Mouse (Mus musculus): Measurements from ENCODE around the gene Klhl22. TPM values are rescaled to one million over a fixed set of nuclear protein-coding genes. Genes with fewer than 3 reads are reported as not detected.

Gene Klhl22
- polyA plus RNA-seq, 1 experiment from 2014 or later, result 53.4 TPM

DNA sequence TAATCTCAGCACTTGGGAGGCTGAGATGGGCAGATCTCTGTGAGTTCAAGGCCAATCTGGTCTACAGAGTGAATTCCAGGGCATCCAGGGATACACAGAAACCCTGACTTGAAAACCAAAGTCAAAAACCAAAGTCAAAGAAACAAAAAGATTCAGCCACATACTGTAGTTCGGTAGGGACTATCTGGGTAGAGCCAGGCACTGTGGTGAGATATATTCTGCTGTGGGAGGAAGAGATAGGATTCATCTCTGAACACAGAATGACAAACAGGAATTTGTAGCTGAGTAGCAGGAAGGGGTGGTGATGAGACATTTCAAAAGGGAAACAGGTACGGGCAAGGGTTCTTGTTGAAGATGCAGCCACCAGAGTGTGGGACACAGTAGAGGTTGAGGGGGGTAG, 68.8 kb downstream of the Klhl22 start:
- Histone ChIP-seq H3K9me3 (replicated peaks) (no peaks in the 10 kb centered on the region), H3K4me2 (no peak overlapping the region), H3K27me3 (peaks cover 46% of the 10 kb centered on the region), H3K27ac (no peak overlapping the region), H3K4me1 (peaks cover 5% of the 10 kb centered on the region), H3K36me3 (ENCODE audit: poor library complexity, severe bottlenecking) (no peaks in the 10 kb centered on the region), H3K9ac (0 out of 2 replicates have a peak overlapping the region, but pooled peaks have one; percentile 9), H3K4me3 (no peak overlapping the region)
- no peak for ATAC-seq
- 81% methylated on average over 2 of the region's 2 CpGs for WGBS

DNA sequence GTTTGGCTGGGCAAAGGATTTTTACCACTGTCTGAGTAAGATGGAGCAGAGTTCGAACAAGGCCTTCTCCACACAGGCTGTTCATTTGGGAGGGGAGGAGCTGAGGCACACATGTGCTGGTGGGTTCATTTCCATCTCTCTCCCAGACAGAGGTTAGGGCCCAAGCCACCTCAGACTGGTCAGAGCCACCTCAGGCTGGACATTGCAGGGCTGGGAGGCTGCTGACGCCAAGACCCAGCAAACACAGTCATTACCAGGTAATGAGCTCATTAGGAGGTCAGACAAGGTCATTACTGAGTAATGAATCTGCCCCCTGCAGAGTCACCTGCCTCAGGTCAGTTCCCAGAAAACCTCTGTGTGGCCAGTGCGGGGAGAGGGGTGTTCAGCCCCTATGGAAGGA, 69.4 kb downstream of the Klhl22 start:
- Histone ChIP-seq H3K36me3 (ENCODE audit: poor library complexity, severe bottlenecking) (no peaks in the 10 kb centered on the region), H3K27me3 (peaks cover 52% of the 10 kb centered on the region), H3K9ac (no peak overlapping the region), H3K9me3 (replicated peaks) (no peaks in the 10 kb centered on the region), H3K4me1 (peaks cover 9% of the 10 kb centered on the region), H3K4me3 (no peak overlapping the region), H3K4me2 (no peak overlapping the region), H3K27ac (no peak overlapping the region)
- WGBS, result 41% methylated on average over 3 of the region's 3 CpGs
- ATAC-seq, result no peak

DNA sequence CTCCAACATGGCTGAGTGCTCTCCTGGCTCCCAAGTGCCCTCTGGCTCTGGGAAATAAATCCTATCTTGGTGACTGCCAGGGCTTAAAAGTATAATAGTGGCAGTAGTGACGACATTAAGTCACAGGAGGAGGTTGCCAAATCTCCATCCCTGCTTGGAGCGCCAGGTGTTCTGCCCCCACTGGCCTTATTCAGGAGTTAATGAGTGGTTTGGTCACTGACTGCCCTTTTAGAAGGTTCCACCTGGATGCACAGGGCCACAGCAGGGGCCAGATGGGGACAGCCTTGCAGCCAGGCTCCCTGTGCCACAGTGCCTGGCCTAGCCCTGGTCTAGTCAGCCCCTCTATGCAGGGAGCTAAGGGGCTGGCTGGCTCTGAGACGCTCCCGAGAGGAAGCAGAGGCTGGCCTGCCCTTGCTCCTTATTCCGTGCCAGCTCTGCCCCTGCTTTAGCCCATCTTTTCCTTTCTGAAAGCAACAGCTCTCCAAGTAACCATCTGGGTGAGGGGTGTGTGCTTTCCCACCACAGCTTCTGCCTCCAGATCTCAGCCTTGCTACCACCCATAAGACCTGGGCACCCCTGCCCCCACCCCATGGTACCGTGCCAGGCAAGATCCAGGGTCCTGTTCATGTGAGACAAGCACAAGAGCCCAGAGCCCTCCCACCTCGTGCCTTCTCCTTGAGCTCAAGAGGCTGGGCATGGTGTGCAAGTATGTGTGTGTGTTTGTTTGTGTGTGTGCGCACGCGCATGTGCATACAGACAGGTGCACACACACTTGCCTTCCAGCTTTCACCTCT, 71.2 kb downstream of the Klhl22 start:
- no peak overlapping the region for H3K9ac ChIP-seq
- no peak for ATAC-seq

DNA sequence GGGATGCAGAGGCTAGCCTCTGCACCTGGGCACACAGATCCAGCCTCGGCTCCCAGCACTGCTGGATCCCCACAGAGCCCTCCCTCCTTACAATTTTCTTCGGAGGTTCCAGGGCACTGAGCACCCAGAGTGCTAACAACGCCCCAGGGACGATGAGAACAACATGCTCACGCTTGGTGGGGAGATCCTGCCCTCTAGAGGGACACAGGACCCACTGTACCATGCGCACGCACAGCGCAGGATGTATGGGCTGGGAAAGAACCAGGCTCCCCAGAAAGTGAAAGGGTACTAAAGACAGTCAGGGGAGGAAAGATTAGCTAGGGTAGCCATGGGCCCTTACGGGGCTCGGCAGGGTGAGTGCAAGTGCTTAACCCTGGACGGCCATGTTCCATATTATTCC, 72.4 kb downstream of the Klhl22 start:
- ATAC-seq, result no peak
- H3K9ac ChIP-seq, result no peak overlapping the region
- peaks cover 77% of the 10 kb centered on the region for H3K27me3 ChIP-seq
- no peak overlapping the region for H3K4me3 ChIP-seq
- H3K36me3 ChIP-seq (ENCODE audit: poor library complexity, severe bottlenecking), result no peaks in the 10 kb centered on the region
- peaks cover 14% of the 10 kb centered on the region for H3K4me1 ChIP-seq
- 10% methylated on average over 11 of the region's 11 CpGs for WGBS
- H3K4me2 ChIP-seq, result no peak overlapping the region
- H3K27ac ChIP-seq, result no peak overlapping the region
- H3K9me3 ChIP-seq (replicated peaks), result no peaks in the 10 kb centered on the region

More for the DNA sequence above, 71.2 kb downstream of the Klhl22 start:
- H3K4me2 ChIP-seq, result no peak overlapping the region
- H3K9me3 ChIP-seq (replicated peaks), result no peaks in the 10 kb centered on the region
- 51% methylated on average over 10 of the region's 10 CpGs for WGBS
- no peaks in the 10 kb centered on the region for H3K36me3 ChIP-seq (ENCODE audit: poor library complexity, severe bottlenecking)
- H3K4me3 ChIP-seq, result no peak overlapping the region
- peaks cover 14% of the 10 kb centered on the region for H3K4me1 ChIP-seq
- peaks cover 67% of the 10 kb centered on the region for H3K27me3 ChIP-seq
- H3K27ac ChIP-seq, result no peak overlapping the region

DNA sequence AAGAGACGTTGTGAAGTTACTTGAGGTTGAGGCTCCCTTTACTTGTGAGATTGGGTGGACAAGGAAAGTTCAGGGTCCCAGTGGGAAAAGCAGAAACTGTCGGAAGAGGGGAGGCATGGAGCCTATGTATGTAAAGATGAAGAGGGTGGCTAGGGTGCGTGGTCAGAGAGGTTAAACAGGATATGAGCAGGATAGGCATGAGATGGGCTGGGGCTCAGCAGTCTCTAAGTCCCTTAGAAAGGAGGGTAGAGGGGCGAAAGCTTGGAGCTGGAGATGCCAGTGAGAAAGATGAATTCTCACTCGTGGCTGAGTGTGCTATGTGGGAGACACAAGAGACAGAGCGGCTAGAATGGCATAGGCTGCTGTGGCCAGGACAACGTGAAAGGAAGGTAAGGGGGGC, 73.4 kb downstream of the Klhl22 start, which contains the start of gene B830017H08Rik:
B830017H08Rik (plus strand) TSS at position 301 of the 400 bp plus-strand sequence.
- Histone ChIP-seq H3K27ac (peak within 1 kb of the TSS; percentile 52), H3K9me3 (replicated peaks) (no peaks in the 10 kb centered on the region), H3K4me2 (peak within 1 kb of the TSS; percentile 84), H3K27me3 (peaks cover 86% of the 10 kb centered on the region), H3K36me3 (ENCODE audit: poor library complexity, severe bottlenecking) (no peaks in the 10 kb centered on the region), H3K4me3 (peak within 1 kb of the TSS; percentile 55), H3K9ac (peak within 1 kb of the TSS; percentile 67), H3K4me1 (peaks cover 14% of the 10 kb centered on the region)
- 18% methylated on average over 7 of the region's 7 CpGs for WGBS
- peak; percentile 9; the same call in 1 of the 2 replicates for ATAC-seq

DNA sequence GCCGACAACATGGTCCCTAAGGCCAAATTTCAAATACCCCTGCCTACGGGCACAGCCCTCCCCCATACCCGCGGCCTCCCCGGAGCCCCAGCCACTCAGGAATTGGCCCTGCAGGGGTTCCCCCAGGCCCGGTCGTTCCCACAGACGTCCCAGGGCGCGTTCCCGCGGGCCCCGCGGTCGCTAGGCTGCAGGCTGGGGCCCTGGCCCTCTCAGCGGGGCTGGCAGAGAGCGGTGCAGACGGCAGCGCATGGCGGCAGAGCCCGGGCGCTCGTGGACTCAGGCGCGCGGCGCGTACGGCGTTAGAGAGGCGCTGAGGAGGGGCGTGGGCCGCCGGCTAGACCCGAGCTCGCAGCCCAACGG, 73.9 kb downstream of the Klhl22 start:
- Histone ChIP-seq H3K27ac (peak overlapping the region; percentile 52), H3K9me3 (replicated peaks) (no peaks in the 10 kb centered on the region), H3K9ac (peak overlapping the region; percentile 67), H3K4me3 (peak overlapping the region; percentile 55), H3K27me3 (peaks cover 86% of the 10 kb centered on the region), H3K4me2 (peak overlapping the region; percentile 84), H3K36me3 (ENCODE audit: poor library complexity, severe bottlenecking) (peaks cover under 1% of the 10 kb centered on the region; the same call in 1 of the 2 replicates), H3K4me1 (peaks cover 14% of the 10 kb centered on the region)
- peak; percentile 79 for ATAC-seq
- under 1% methylated on average over 30 of the region's 37 CpGs for WGBS

DNA sequence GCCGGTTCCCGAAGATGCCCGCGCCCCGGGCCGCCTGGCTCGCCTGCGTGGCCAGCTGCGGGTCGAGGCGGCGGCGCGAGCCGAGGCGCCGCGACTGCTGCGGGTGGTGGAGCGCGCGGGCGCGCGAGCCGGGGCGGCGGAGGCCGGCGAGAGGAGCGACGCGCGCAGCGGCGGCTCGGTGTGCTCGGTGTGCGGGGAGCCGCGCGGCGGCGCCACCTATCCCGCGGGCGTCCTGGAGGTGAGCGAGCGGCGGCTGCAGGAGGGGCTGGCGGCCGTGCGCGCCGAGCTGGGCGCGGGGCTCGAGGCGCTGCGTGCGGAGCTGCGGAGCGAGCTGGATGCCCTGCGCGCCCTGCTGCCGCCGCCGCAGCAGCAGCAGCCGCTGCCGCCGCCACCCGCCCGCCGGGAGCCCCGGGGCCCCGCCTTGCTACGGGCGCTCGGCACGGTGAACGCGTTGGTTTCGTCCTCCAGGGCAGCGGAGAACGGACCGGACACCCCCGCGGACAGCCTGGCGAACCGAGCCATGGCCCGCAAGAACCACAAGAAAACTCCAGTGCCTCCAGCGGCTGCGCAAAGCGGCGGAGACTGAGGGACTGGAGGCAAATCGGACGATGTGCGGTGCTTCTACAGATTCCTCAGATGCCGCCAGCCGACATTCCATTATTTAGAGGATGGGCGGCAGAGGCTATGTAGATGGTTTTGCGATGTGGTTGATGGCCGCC, 74.4 kb downstream of the Klhl22 start:
- Histone ChIP-seq H3K36me3 (ENCODE audit: poor library complexity, severe bottlenecking) (peaks cover 6% of the 10 kb centered on the region; the same call in 1 of the 2 replicates), H3K27me3 (peaks cover 86% of the 10 kb centered on the region), H3K4me2 (peak overlapping the region; percentile 84), H3K9ac (peak overlapping the region; percentile 67), H3K4me1 (peaks cover 14% of the 10 kb centered on the region), H3K9me3 (replicated peaks) (no peaks in the 10 kb centered on the region), H3K27ac (peak overlapping the region; percentile 52), H3K4me3 (peak overlapping the region; percentile 55)
- under 1% methylated on average over 36 of the region's 103 CpGs for WGBS
- peak; percentile 77 for ATAC-seq

DNA sequence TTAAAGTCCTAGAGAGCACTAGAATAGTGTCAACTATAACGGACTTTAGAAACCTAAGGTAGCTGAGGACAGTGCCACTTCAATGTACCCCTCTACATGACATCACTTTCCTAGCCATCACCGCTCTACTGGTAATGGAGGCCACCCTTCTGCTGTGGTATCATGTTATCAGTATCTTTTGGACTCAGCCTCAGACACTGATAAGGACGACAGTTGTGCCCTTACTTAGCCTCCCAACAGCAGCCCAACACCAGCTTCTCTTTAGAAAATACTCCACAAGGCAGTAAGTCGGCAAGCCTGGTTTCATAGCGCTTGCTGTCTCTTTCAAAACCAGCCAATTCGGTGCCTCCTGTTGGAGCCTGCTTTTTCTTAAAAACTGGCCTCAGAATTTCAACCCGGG, 75.1 kb downstream of the Klhl22 start:
- Histone ChIP-seq H3K9ac (no peak overlapping the region; the same call in 1 of the 2 replicates), H3K36me3 (ENCODE audit: poor library complexity, severe bottlenecking) (peaks cover 7% of the 10 kb centered on the region; the same call in 1 of the 2 replicates), H3K4me1 (peaks cover 14% of the 10 kb centered on the region), H3K27me3 (peaks cover 82% of the 10 kb centered on the region), H3K9me3 (replicated peaks) (no peaks in the 10 kb centered on the region), H3K4me3 (peak overlapping the region; percentile 55), H3K27ac (no peak overlapping the region), H3K4me2 (peak overlapping the region; percentile 84)
- no peak for ATAC-seq
- WGBS, result 50% methylated on average over 7 of the region's 7 CpGs

DNA sequence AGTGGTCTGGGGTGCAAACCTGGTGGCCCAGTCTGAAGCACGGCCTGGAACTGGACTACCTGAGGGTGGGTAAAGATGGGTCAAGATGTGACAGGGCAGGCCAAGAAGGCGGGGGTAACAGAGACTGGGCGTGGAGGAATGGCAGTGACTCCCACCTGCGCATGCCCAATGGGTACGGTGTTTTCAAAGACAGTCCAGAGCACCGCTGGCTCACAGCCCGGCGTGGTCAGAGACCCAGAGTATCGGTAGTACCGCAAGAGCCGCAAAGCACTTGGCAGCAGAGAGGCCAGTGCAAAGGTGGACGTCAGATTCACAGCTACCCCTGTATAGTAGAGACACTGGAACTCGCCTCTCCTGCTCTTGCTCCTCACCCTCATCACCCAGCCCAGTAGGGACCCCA, 76.1 kb downstream of the Klhl22 start:
- WGBS, result 49% methylated on average over 13 of the region's 13 CpGs
- no peak overlapping the region for H3K4me2 ChIP-seq
- no peak overlapping the region for H3K9ac ChIP-seq
- no peak for ATAC-seq
- no peaks in the 10 kb centered on the region for H3K9me3 ChIP-seq (replicated peaks)
- no peak overlapping the region for H3K27ac ChIP-seq
- H3K36me3 ChIP-seq (ENCODE audit: poor library complexity, severe bottlenecking), result peaks cover 13% of the 10 kb centered on the region
- peaks cover 72% of the 10 kb centered on the region for H3K27me3 ChIP-seq
- H3K4me1 ChIP-seq, result peaks cover 14% of the 10 kb centered on the region
- H3K4me3 ChIP-seq, result no peak overlapping the region

DNA sequence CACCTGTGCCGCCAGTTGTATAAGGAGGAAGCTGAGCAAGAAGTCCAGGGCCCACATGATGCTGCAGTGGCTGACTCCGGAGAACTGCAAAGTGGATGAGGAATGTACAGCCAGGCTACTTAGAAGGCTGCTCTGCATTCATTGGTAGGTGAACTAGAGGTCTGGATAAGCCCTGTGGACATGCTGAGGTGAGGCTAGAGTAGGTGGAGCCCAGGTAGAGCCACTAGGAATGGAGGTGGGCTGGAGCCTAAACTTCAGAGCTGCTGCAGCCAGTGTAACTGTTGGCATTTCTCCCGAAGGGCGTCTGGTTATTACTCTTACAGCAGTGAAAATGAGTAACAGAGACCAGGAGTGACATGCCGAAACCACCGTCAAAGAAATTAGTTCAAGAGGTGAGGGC, 78.6 kb downstream of the Klhl22 start, which contains the start of gene Car15:
Car15 (minus strand) TSS at position 314 of the 400 bp plus-strand sequence.
- ATAC-seq, result no peak
- no peak within 1 kb of the TSS for H3K9ac ChIP-seq
- H3K27ac ChIP-seq, result no peak within 1 kb of the TSS
- H3K27me3 ChIP-seq, result peaks cover 47% of the 10 kb centered on the region
- 87% methylated on average over 6 of the region's 6 CpGs for WGBS
- H3K4me3 ChIP-seq, result no peak within 1 kb of the TSS
- peaks cover 39% of the 10 kb centered on the region for H3K36me3 ChIP-seq (ENCODE audit: poor library complexity, severe bottlenecking)
- peaks cover 11% of the 10 kb centered on the region for H3K4me1 ChIP-seq
- H3K4me2 ChIP-seq, result no peak within 1 kb of the TSS
- no peaks in the 10 kb centered on the region for H3K9me3 ChIP-seq (replicated peaks)

DNA sequence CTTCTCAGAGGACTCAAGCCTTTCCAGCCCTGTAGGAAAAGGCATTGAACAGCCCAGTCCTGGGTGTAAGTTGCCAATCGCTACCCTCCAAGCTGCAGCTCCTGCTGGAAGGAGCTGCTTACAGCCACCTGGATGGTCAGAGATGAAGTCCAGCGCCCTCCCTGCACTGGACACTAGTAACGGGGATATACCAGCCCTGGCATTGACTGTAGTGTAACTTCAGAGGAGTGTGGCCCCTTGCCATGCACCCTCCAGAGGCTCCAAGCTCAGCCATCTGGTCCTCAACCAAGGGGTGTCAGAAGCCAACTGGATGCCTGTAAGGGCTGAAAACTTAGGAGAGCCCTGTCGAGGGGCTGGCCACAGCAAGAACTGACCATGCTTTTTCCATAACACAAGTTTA, 80.6 kb downstream of the Klhl22 start:
- Histone ChIP-seq H3K9me3 (replicated peaks) (no peaks in the 10 kb centered on the region), H3K9ac (no peak overlapping the region), H3K4me3 (no peak overlapping the region), H3K27me3 (peaks cover 27% of the 10 kb centered on the region), H3K27ac (no peak overlapping the region), H3K4me1 (no peaks in the 10 kb centered on the region), H3K36me3 (ENCODE audit: poor library complexity, severe bottlenecking) (peaks cover 58% of the 10 kb centered on the region), H3K4me2 (no peak overlapping the region)
- 89% methylated on average over 4 of the region's 4 CpGs for WGBS
- no peak for ATAC-seq

DNA sequence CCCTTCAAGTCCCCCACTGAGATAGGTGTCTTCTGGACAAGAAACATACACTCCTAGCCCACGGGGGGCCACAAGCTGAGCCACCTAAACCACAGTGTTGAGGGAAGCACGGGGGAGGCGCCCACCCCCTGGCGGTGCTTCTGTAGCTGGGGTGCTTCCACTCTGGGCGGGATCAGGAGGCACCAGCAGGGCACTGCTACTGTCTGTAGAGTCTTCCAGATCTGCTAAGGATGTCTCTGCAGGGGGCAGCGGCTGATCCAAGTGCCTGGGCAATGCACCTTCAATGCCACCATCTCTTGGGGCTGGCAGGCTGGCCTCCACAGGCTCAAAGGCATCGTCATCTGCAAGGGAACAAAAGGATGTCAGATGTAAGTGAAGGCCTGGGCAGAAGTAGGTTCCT, 83.0 kb downstream of the Klhl22 start:
- WGBS, result 94% methylated on average over 7 of the region's 7 CpGs
- peaks cover 83% of the 10 kb centered on the region for H3K36me3 ChIP-seq (ENCODE audit: poor library complexity, severe bottlenecking)
- no peak overlapping the region for H3K27ac ChIP-seq
- no peak for ATAC-seq
- H3K4me1 ChIP-seq, result no peaks in the 10 kb centered on the region
- peaks cover 3% of the 10 kb centered on the region for H3K27me3 ChIP-seq
- no peaks in the 10 kb centered on the region for H3K9me3 ChIP-seq (replicated peaks)
- no peak overlapping the region for H3K4me2 ChIP-seq
- H3K9ac ChIP-seq, result no peak overlapping the region
- H3K4me3 ChIP-seq, result no peak overlapping the region

All from forebrain, embryonic 13.5 days (tissue).